Mouse (Mus musculus) splenic B cell, adult 2 months (primary cell): ENCODE data around the gene Rps12-ps3.

Source experiments
- DNase-seq: peaks from one replicate; pipeline ENCODE4 v3.0.0-alpha.2; 2011; ENCODE audit warnings: low read depth, low spot score
- H3K27me3 ChIP-seq: 2 replicates; pipeline ENCODE4 v1.6.1; 2012; ENCODE audit warnings: mild to moderate bottlenecking, low read length, moderate library complexity, mixed read lengths; ENCODE audit not compliant: control insufficient read depth, poor library complexity, insufficient read depth, severe bottlenecking
- H3K36me3 ChIP-seq: 2 replicates; pipeline ENCODE4 v1.6.1; 2012; ENCODE audit warnings: mild to moderate bottlenecking, low read length, moderate library complexity, mixed read lengths; ENCODE audit not compliant: control insufficient read depth, poor library complexity, insufficient read depth, severe bottlenecking

The Rps12-ps3 gene

DNA sequence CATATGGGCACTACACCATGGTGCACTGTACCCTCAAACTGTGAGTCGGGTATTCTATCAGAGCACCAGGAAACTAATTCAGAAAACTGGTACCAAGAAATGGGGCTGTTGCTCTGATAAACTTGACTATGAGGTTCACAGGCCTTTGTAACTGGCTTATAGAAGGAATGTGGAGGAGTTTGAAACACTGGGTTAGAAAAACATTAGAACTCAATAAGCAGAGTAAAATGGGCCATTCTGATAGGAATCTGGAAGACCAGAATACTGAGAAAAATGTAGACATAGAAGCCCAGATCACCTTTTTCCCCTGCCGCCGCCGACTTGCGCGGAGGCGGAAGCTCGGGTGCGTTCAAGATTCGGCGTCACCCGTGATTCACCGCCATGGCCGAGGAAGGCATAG, at the start of gene Rps12-ps3:
Gene Rps12-ps3, plus strand, starts transcription at position 301 of the 400 bp plus-strand sequence.
- Histone ChIP-seq H3K36me3 (peaks cover 5% of the 10 kb centered on the region; the same call in 1 of the 2 replicates), H3K27me3 (no peaks in the 10 kb centered on the region)
- DNase-seq = no peak

DNA sequence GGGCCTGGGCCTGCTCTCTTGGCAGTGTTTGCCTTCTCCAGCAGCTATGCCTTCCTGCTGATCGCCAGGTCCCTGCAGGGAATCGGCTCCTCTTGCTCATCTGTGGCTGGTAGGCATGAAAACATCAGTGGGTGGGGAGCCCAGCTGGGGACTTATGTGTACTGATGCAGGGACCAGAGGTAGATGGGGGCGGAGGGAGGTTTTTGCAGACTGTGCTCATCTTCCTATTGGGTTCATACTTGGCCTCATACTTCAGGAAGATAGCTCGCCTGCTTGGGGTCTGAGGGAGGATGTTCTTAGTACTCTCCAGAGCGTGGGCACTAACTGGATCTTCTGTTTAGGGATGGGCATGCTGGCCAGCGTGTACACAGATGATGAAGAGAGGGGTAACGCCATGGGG, 48.9 kb upstream of the Rps12-ps3 start:
- no peaks in the 10 kb centered on the region for H3K36me3 ChIP-seq
- H3K27me3 ChIP-seq = no peaks in the 10 kb centered on the region
- no peak for DNase-seq

DNA sequence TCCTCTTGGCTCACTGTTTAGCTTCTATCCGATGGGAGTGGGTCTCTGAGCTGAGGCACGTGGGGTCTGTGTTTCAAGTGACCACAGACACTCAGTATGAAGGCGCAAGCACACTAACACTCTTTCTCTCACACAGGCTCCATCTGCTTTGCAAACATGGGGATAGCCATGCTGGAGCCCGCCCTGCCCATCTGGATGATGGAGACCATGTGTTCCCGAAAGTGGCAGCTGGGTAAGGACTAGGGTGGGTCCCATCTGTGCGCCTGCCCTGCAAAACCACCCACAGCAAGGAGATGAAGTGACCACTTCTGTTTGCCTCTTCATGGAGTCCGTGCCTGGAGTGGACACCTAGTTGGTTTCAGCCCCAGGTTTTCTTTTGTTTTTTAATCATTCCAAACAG, 45.7 kb upstream of the Rps12-ps3 start:
- H3K36me3 ChIP-seq = no peaks in the 10 kb centered on the region
- DNase-seq = no peak
- no peaks in the 10 kb centered on the region for H3K27me3 ChIP-seq

DNA sequence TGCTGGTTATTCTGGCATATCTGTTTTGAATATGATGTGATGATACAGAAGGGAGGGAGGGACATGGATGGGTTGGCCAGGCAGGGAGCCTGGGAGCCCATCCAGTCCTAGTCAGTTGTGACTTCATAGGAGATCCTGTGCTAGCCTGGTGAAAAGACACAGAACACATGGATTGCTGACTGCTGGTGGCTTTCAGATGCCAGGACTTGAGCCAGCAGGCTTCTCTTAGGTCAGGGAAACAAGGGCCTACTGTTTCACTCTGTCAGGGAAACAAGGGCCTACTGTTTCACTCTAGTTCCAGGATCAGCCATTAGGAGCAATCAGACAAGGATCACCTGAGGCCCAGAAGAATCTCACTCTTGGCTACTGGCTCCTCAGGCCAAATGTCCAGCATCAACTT, 41.2 kb upstream of the Rps12-ps3 start:
- DNase-seq = no peak
- H3K36me3 ChIP-seq = no peaks in the 10 kb centered on the region
- H3K27me3 ChIP-seq = no peaks in the 10 kb centered on the region

DNA sequence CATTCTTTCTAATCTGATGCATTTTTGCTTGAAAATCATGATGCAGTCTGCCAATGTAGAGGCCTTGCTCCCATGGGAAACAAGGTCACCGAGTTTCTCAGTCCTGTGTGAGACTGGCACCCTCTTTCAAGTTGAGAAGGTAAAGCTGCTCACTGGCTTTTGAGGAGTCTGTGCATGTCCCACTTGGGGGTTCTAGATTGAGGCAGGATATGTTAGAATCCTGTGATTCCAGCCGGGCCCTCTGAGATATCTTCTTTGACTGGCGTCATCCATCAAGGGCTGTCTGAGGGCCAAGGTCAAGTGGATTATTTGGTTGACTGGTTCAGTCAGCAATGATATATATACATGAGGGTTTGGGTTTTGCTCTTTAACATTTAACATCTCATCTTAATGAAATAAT, 40.1 kb upstream of the Rps12-ps3 start:
- H3K36me3 ChIP-seq = no peaks in the 10 kb centered on the region
- DNase-seq = no peak
- no peaks in the 10 kb centered on the region for H3K27me3 ChIP-seq

DNA sequence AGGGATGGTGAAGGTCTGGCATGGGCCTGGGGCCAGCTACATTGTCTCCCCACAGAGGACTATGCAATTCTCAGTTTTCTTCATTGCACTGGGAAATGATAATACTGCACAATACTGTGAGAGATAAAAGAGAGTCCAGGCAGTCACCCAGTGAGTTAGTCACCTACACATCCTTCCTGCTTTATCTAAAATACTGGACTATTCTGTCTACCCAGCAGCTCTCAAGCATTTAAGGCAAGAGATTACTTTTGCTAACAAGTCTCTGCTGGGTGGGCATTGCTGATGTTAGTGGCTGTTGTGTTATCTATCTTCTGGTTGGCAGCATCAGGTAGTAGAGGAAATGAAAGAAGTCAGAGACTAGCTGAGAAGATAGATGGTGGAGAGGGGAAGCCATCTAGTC, 33.0 kb upstream of the Rps12-ps3 start:
- no peaks in the 10 kb centered on the region for H3K27me3 ChIP-seq
- no peak for DNase-seq
- no peaks in the 10 kb centered on the region for H3K36me3 ChIP-seq

DNA sequence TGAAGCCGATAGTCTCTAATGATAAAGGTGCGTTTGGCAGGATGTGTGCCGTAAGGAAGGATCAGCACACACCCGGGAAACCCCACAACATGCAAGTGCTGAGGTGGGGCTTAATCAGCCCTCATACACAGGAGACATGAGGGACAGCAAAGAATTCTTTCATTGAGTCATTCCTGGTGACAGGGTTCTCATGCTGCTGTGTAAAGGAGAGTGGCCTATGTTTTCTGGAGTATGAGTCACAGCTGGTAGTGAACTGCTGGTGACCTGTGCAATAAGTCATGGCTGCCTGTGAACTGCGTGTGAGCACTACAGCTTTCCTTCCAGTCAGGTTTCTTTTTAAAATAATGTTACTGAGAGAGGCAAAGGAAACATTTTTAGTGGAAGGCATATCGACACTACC, 32.3 kb upstream of the Rps12-ps3 start:
- DNase-seq = no peak
- H3K36me3 ChIP-seq = no peaks in the 10 kb centered on the region
- H3K27me3 ChIP-seq = no peaks in the 10 kb centered on the region

DNA sequence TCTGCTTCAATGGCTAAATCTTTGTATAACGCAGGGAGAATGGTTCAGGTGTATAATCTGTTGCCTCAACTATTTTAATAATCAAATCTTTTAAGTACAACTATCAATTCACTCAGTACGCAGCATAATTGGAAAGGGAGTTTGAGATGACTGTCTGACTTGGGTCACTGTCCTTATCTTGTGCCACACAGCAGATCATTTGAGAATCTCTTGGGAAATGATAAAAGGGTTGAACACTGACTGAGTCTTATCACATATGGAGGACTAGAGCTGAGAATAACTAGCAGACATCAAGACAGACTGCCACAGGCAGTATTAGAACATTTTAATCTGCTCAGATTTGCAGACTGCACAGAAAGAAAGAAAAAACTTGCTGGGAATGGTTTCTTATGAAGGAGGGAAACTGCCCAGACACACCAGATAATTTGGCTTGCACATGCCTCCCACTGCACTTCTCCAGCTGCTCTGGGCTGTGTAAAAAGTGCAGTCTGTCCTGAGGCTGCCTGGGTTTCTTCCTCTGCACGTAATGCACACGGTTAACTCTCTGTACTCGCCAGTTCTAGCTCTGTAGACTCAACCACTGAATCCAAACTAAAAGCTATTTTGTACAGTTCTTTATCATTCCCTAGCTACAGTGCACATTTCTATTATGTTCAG, 29.8 kb upstream of the Rps12-ps3 start:
- Histone ChIP-seq H3K36me3 (no peaks in the 10 kb centered on the region), H3K27me3 (no peaks in the 10 kb centered on the region)
- no peak for DNase-seq

DNA sequence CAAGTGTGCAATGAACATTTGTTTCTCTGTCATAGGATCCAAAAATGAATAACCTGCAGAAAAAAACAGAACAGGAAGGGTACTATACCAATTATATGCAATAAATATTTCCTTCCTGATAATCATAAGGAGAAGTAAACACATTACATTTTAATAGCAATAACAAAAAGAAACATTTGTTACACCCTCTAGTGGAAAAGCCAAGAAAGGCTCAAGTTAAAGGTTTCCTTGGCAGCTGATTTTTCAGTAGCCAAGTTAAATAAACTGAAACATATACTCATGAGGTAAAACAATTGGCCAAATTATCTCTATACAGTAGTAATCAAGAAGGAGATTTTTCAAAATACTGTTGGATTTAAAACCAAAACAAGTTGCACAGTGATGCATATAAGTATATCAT, 6.8 kb upstream of the Rps12-ps3 start:
- H3K27me3 ChIP-seq = no peaks in the 10 kb centered on the region
- DNase-seq = no peak
- H3K36me3 ChIP-seq = 0 out of 2 replicates have a peak, but pooled peaks cover 3% of the 10 kb centered on the region

DNA sequence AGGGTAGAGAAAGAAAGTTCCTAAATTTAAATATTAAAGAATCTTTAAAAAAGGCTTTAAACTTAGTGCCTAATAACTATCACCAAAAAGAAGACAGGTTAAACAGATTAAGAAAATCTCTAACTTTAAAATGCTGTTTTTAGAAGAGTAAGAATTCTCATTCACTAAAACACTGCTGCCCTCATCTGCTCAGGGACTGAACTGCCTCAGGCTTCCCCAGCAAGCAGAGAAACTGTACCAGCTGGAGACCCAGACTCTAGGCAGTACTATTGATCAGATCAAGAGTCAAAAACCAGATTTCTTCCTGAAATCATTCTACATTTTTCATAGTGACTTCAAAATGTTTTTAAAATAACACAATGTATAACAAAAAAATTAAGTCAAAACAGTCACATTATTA, 5.5 kb upstream of the Rps12-ps3 start:
- no peaks in the 10 kb centered on the region for H3K27me3 ChIP-seq
- 0 out of 2 replicates have a peak, but pooled peaks cover 3% of the 10 kb centered on the region for H3K36me3 ChIP-seq
- peak; percentile 15 for DNase-seq

DNA sequence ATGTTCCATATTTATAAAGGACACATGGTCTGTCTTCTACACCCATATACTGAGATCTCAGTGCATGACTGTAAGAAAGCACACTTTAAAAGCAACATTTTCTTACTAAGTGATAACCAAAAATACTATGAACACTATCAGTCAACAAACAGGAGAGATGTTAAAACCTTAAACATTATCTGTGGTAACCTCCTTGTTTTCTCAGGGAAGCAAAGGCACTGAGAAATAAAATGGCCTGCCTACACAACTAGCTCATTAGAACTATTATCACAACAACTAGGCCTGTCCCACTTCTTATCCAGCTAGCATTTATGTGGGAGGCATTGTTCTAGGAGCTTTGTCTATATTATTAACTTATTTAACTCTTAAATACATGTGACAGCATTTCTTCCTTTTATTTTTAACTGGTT, 8.7 kb downstream of the Rps12-ps3 start:
- peaks cover 3% of the 10 kb centered on the region; the same call in 1 of the 2 replicates for H3K36me3 ChIP-seq
- no peak for DNase-seq
- no peaks in the 10 kb centered on the region for H3K27me3 ChIP-seq

DNA sequence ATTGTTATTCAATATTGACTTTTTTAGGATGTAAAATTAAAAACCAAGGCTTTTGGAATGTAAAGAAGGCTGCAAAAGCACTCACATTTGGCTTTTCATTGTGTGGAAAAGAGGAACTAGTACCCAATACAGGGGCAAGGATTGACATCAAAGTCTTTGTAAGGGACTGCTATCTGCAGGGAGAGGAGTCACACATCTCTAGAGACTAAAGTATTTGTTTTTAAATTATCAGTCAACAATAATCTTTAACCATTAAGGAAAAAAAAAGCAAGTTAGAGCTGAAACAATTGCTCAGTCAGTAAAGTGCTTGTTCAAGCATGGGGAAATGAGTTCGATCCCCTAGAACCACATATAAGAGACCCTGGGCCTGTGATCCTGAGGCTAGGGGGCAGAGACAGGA, 14.6 kb downstream of the Rps12-ps3 start:
- Histone ChIP-seq H3K27me3 (no peaks in the 10 kb centered on the region), H3K36me3 (no peaks in the 10 kb centered on the region)
- no peak for DNase-seq

DNA sequence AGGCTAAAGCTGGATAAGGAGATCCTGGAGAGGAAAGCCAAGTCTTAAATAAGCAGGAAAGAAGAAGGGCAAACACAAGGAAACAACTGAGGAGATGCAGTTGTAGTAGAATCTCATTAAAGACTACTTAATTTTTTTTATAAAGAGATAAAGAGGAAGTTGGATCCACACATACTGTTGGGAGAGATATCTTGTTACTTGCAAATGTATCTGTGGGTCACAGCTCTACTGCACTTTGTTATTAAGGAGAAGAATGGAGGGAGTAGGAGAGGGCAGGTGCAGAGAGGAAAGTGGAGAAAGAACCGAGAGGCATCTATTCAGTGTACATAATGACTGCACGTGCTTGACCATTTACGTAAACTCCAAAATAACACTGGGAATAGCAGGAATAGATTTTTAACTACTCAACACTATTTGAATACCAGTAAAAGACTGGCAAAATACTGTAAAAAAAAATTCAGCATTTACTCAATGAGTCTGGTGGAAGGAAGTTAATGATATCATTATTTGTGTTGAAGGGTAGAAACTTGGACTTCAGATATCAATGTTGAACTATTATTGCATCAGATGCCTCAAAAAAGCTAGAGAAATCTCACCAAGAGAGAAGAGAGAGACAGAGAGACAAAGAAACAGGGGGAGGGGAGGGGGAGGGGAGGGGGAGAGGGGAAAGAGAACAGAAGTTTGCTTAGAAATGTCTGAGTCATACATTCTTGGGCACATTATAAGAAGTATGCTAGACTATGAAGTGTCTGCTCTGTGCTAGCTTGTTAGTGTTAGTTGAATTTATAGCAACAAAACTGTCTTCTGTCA, 16.0 kb downstream of the Rps12-ps3 start:
- no peaks in the 10 kb centered on the region for H3K36me3 ChIP-seq
- no peaks in the 10 kb centered on the region for H3K27me3 ChIP-seq
- no peak for DNase-seq

DNA sequence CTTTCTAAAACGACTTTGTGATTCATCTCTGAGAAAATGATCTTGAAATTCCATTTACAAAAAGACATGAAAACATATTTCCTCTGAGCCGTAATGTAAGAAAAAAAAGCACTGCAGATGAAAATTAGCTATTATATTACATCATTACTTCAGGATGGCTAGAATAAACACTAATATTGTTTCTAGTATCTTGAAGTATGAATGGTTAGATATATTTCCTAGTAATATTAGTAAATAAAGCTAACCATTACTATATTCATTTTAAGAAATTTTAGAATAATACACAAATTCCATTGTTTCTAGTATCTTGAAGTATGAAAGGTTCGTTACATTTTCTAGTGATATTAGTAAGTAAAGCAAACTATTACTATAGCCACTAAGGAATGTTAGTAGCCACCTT, 17.8 kb downstream of the Rps12-ps3 start:
- Histone ChIP-seq H3K36me3 (no peaks in the 10 kb centered on the region), H3K27me3 (no peaks in the 10 kb centered on the region)
- no peak for DNase-seq

DNA sequence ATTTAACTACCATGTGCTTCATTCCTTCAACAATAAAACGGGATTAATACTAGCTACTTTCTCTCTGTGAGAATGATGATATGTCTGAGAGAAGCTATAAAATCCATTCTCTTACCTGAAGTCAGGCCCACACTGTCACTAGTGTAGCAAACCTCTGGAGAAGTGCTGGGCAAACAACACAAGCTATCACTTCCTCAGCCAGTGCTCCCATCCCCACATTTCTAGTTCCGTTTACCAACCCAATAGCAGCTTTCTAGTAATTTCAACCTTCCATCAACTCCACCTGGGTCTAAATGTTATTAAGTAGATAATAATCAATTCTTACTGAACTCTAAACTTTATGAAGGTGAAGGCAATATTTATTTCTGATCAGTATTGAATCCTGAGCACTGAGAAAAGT, 20.9 kb downstream of the Rps12-ps3 start:
- no peaks in the 10 kb centered on the region for H3K27me3 ChIP-seq
- DNase-seq = peak; percentile 22
- no peaks in the 10 kb centered on the region for H3K36me3 ChIP-seq
